Mouse (Mus musculus): ENCODE measurements around the gene Cers5. TPM values are rescaled to one million over a fixed set of nuclear protein-coding genes. Genes with fewer than 3 reads are reported as not detected.
A peak's percentile ranks its signal among the peaks of the same experiment; 100 is the strongest.

Gene Cers5
- polyA plus RNA-seq, 1 experiment from 2014 or later, result 78.0 TPM

DNA sequence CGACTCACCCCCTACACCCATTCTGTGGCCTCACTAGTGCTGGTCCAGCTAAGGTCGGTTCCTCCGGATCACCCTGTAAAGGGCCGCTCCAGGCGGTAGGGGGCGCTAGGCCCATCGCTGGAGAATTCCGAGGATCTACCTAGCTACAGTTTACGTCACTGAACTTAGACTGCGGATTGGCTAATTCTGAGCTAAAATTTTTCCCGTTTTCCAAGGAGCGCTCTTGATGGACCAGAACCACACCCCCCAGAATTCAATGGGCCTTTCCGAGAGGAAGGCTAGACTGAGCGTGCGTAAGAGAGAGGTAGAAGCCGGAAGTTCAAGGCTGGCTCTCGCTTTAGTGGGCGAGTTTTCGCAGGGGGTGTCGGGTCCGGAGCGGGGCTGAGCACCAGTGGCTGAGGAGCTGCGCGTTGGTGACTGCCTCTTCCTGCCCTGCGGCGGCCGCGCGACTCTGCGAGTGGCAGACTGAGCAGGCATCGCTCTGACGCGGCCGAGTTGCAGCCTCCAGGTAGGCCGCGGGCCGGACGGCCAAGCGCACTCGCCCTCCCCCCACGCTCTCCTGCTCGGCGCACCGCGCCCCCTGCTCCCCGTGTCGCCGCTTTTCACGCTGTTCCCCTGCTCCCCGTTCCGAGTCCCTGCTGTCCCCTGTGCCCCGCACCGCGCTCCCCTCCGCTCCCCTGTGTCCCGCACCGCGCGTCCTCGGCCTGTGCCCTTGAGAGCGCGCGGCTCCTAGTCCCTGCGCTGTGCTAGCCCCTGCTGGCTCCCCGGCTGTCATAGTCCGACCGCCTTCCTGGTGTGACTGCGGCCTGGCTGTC, 47.1 kb downstream of the Cers5 start, which contains the start of gene Cox14:
Cox14 (plus strand) TSS at position 278 of the 815 bp plus-strand sequence.
- ATAC-seq (ENCODE audit: insufficient number of reproducible peaks, insufficient read depth, low FRiP score, low TSS enrichment, low read depth), result peak; percentile 96
- Histone ChIP-seq H3K4me2 (peak within 1 kb of the TSS; percentile 80), H3K9me3 (peaks cover 7% of the 10 kb centered on the region), H3K4me1 (replicated peaks) (peaks cover 27% of the 10 kb centered on the region), H3K27ac (peak within 1 kb of the TSS; percentile 94), H3K36me3 (peaks cover 49% of the 10 kb centered on the region), H3K4me3 (replicated peaks) (peak within 1 kb of the TSS; percentile 99), H3K27me3 (no peaks in the 10 kb centered on the region), H3K9ac (replicated peaks) (peak within 1 kb of the TSS; percentile 94)
- under 1% methylated on average over 68 of the region's 68 CpGs for WGBS

DNA sequence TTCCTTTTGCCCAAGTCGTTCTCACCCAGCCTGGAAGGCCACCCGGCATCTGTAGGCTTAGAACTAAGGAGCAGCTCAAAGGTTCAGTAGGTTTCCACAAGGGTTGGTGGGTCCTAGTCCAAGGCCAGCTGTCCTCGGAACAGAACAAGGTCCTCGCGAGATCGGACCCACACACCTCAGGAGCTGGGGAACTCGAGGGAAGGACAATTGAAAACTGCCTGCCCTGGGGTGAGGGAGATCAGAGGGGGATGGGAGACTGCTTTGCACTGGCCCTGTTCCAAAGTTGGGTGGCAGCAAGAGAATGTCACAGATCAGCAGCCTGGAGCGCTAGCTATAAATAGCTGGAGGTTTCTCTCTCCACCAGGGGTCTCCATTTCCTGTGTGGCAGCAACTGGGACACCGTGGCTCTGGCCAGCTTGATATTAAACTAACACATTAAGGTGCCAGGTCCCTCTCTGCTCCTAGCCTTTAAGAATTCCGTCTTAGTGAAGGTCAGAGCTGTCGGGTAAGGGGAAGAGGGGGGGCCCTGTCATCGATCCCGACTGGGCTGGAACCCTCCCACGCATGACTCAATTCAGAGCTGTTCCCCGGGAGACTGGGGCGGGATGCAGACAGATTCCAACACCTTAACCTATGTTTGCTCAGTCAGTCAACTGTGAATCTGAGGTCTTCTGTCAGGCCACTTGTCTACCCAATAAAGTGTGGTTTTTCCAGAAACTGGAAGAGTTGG, 48.2 kb downstream of the Cers5 start:
- H3K36me3 ChIP-seq, result peaks cover 49% of the 10 kb centered on the region
- WGBS, result 14% methylated on average over 16 of the region's 16 CpGs
- H3K9ac ChIP-seq (replicated peaks), result peak overlapping the region; percentile 48; the same call in 1 of the 2 replicates
- H3K9me3 ChIP-seq, result peaks cover 7% of the 10 kb centered on the region
- H3K27ac ChIP-seq, result peak overlapping the region; percentile 69
- H3K27me3 ChIP-seq, result no peaks in the 10 kb centered on the region
- peaks cover 27% of the 10 kb centered on the region for H3K4me1 ChIP-seq (replicated peaks)
- peak overlapping the region; percentile 99 for H3K4me3 ChIP-seq (replicated peaks)
- no peak for ATAC-seq (ENCODE audit: insufficient number of reproducible peaks, insufficient read depth, low FRiP score, low TSS enrichment, low read depth)
- H3K4me2 ChIP-seq, result peak overlapping the region; percentile 80

DNA sequence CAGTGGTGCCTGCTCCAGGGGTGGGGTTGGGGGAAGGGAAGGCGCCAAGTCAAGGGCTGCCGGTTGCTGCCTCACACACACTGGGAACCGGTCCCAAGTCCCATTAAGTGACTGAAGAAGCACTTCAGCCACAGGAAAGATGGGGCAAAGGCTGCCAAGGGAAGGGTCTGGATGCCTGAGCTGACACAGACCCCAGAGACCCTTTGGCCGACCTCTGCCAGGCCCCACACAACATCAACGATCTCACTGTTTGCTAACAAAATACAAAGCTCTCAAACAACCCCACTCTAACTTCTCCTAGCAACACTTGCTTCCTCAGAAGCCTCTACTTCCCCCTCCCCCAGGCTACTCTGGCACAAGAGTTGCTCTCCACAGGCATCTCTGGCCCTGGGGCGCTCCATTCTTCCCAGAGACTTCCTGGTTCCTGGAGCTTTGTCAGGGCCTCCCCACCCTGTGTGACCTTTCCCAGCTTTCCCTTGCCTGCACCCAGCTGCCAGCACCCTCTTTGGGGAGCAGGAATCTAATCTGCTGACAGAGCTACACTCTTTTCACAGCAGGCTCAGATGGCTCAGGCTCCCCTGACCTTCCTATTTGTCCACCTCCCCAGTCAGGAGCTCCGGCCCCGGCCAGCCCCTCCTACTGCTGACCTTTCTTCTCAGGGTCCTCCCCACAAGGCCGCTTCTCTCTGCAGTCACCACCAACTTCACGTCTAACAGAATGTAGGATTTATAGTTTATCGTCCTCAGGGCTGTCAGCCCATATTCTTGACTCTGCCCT, 49.0 kb downstream of the Cers5 start:
- ATAC-seq (ENCODE audit: insufficient number of reproducible peaks, insufficient read depth, low FRiP score, low TSS enrichment, low read depth), result no peak
- Histone ChIP-seq H3K4me3 (replicated peaks) (no peak overlapping the region), H3K4me1 (replicated peaks) (peaks cover 27% of the 10 kb centered on the region), H3K36me3 (peaks cover 47% of the 10 kb centered on the region), H3K27ac (peak overlapping the region; percentile 69), H3K9ac (replicated peaks) (no peak overlapping the region; the same call in 1 of the 2 replicates), H3K27me3 (no peaks in the 10 kb centered on the region), H3K4me2 (peak overlapping the region; percentile 80; the same call in 1 of the 2 replicates), H3K9me3 (peaks cover 2% of the 10 kb centered on the region; the same call in 1 of the 2 replicates)
- WGBS, result 33% methylated on average over 11 of the region's 11 CpGs

DNA sequence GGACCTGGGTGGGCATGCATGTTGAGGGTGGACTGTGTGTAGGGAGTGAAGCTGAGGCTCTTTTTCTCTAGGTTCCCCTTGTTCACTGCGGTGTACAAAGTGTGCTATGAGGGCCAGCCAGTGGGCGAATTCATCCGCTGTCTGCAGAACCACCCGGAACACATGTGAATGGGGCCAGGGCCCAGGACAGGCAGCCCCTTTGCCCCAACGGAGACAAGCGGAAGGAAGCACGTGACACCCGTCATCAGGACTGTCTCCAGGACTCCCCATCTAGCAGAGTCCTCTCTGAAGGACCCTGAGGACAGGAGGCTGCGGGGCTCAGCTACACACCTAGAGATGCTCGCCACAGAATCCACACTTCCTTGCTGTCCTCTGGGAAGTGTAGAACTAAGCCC, 49.6 kb downstream of the Cers5 start:
- Histone ChIP-seq H3K9ac (replicated peaks) (no peak overlapping the region), H3K4me2 (no peak overlapping the region), H3K27ac (peak overlapping the region; percentile 53; the same call in 1 of the 2 replicates), H3K36me3 (peaks cover 47% of the 10 kb centered on the region), H3K9me3 (no peaks in the 10 kb centered on the region), H3K4me3 (replicated peaks) (no peak overlapping the region), H3K4me1 (replicated peaks) (peaks cover 27% of the 10 kb centered on the region), H3K27me3 (no peaks in the 10 kb centered on the region)
- no peak for ATAC-seq (ENCODE audit: insufficient number of reproducible peaks, insufficient read depth, low FRiP score, low TSS enrichment, low read depth)
- 68% methylated on average over 10 of the region's 10 CpGs for WGBS

DNA sequence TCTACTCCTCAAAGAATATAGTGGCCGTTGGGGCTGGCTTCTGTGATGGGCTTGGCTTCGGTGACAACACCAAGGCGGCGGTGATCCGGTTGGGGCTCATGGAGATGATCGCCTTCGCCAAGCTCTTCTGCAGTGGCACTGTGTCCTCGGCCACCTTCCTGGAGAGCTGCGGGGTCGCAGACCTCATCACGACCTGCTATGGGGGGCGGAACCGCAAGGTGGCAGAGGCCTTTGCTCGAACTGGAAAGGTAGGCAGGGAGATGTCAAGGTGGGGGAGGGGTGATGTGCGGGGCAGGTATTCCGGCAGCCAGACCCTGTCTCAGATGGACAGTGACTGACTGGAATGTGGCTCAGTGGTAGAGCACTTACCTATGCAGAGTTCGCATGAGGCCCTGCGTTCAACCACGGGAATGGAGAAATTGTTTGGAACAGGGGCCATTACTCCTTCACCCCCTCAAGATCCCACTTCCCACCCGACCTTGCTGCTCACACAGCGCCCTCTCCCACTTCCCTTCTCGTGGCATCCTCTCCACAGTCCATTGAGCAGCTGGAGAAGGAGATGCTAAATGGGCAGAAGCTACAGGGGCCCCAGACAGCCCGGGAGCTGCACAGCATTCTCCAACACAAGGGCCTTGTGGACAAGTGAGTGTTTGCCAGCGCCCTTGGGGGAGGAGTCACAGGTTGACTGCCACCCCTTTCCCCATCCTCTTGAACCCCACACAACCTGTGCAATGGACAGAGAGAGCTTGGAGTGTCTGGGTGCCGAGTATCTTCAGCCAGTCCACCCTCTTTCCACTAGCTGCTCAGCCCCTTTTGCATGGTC, 50.6 kb downstream of the Cers5 start:
- H3K4me2 ChIP-seq, result no peak overlapping the region
- no peak for ATAC-seq (ENCODE audit: insufficient number of reproducible peaks, insufficient read depth, low FRiP score, low TSS enrichment, low read depth)
- no peaks in the 10 kb centered on the region for H3K9me3 ChIP-seq
- peaks cover 46% of the 10 kb centered on the region for H3K36me3 ChIP-seq
- H3K9ac ChIP-seq (replicated peaks), result no peak overlapping the region
- no peak overlapping the region for H3K27ac ChIP-seq
- no peak overlapping the region for H3K4me3 ChIP-seq (replicated peaks)
- 80% methylated on average over 25 of the region's 25 CpGs for WGBS
- H3K27me3 ChIP-seq, result no peaks in the 10 kb centered on the region
- H3K4me1 ChIP-seq (replicated peaks), result peaks cover 27% of the 10 kb centered on the region

DNA sequence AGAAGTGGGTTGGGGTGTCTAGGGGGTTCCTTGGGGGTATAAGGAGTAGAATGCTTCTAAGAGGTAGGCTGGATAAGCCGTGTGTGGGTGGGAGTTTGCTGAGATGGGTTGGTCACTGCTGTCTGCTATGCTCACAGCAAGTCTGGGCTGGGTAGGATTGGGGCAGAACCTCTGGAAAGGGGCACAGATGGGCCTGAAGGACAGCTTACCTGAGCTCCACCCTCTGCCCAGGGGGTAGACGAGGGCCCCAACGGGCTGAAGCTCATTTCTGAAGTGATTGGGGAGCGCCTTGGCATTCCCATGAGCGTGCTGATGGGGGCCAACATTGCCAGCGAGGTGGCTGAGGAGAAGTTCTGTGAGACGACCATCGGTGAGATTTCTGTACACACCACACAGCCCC, 52.8 kb downstream of the Cers5 start:
- peaks cover 62% of the 10 kb centered on the region for H3K36me3 ChIP-seq
- 72% methylated on average over 8 of the region's 8 CpGs for WGBS

DNA sequence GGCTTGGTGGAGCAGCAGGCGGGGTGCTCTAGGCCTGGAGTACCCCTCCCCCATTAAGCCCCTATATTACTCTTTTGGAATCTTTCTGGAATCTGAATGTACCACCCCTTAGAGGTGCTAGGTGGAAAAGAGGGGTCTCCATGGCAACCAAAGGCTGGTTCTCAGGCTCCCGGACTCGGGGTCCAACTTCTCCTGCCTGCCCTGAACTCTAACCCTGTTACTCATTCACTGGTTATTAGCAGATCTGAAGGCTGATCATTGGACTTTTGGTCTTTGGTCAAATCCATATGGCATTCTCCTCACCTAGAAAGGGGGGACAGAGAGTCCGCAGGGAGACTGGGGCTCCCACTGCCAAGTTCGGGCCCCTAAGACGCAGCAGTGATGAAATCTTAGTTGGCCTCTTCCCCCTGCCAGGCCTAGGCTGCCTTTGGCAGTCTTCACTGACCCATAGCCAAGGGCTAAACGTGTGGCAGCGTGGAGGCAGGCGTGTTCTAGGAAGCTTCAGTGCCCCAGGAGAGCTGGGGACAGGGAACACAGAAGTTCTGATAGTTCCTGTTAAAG, 54.1 kb downstream of the Cers5 start:
- no peak for ATAC-seq (ENCODE audit: insufficient number of reproducible peaks, insufficient read depth, low FRiP score, low TSS enrichment, low read depth)
- WGBS, result 90% methylated on average over 9 of the region's 9 CpGs
- Histone ChIP-seq H3K4me2 (no peak overlapping the region), H3K9me3 (no peaks in the 10 kb centered on the region), H3K27me3 (no peaks in the 10 kb centered on the region), H3K9ac (replicated peaks) (no peak overlapping the region), H3K4me1 (replicated peaks) (peaks cover 12% of the 10 kb centered on the region), H3K27ac (no peak overlapping the region), H3K36me3 (peaks cover 68% of the 10 kb centered on the region), H3K4me3 (replicated peaks) (no peak overlapping the region)

More for the DNA sequence above, 52.8 kb downstream of the Cers5 start:
- Histone ChIP-seq H3K9me3 (no peaks in the 10 kb centered on the region), H3K9ac (replicated peaks) (no peak overlapping the region), H3K27ac (no peak overlapping the region), H3K27me3 (no peaks in the 10 kb centered on the region), H3K4me1 (replicated peaks) (peaks cover 25% of the 10 kb centered on the region), H3K4me2 (no peak overlapping the region), H3K4me3 (replicated peaks) (no peak overlapping the region)
- no peak for ATAC-seq (ENCODE audit: insufficient number of reproducible peaks, insufficient read depth, low FRiP score, low TSS enrichment, low read depth)

DNA sequence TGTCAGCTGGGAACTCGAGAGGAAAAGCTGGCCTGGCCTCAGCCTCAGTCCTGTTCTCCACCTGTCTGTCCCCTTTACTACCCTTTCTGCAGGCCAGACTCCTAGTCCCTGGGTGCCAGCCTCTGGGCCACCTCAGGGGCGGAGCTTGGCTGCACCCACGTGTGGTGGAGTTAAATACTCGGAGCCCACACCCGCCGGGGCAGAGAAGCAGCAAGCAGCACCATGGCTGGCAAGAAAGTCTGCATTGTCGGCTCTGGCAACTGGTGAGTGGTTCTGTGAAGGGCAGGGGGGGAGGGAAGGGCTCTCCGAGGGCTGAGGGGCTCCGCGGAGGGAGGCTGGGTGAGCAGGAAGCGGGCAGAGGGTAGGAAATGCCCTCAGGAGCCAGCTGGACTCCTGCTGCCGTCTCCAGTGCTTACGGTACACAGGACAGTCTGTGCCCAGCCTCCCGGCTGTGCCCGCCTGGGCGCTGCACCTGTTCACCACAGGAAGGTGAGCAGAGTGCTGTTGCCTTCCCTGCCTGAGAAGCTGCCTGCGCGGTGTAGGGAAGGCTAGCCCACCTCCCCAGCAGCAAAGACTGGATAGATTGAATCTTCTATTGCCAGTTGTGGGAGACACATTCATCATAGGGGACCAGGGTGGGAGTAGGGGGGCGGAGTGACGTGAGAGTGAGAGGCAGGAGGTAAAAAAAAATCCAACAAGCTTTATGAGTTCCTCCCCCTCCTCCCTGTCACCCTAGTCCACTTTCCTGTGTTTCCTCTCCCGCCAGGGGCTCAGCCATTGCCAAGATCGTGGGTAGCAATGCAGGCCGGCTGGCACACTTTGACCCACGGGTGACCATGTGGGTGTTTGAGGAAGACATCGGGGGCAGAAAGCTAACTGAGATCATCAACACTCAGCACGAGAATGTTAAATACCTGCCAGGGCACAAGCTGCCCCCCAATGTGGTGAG, 55.0 kb downstream of the Cers5 start, which contains the start of gene Gpd1:
Gpd1 (plus strand) TSS at position 130 of the 949 bp plus-strand sequence.
- no peaks in the 10 kb centered on the region for H3K9me3 ChIP-seq
- no peak within 1 kb of the TSS for H3K4me2 ChIP-seq
- 0 out of 2 replicates have a peak within 1 kb of the TSS, but pooled peaks have one; percentile 23 for H3K27ac ChIP-seq
- H3K27me3 ChIP-seq, result no peaks in the 10 kb centered on the region
- no peak within 1 kb of the TSS for H3K9ac ChIP-seq (replicated peaks)
- 66% methylated on average over 26 of the region's 26 CpGs for WGBS
- H3K4me3 ChIP-seq (replicated peaks), result no peak within 1 kb of the TSS
- H3K36me3 ChIP-seq, result peaks cover 68% of the 10 kb centered on the region
- peaks cover 7% of the 10 kb centered on the region for H3K4me1 ChIP-seq (replicated peaks)
- ATAC-seq (ENCODE audit: insufficient number of reproducible peaks, insufficient read depth, low FRiP score, low TSS enrichment, low read depth), result no peak

DNA sequence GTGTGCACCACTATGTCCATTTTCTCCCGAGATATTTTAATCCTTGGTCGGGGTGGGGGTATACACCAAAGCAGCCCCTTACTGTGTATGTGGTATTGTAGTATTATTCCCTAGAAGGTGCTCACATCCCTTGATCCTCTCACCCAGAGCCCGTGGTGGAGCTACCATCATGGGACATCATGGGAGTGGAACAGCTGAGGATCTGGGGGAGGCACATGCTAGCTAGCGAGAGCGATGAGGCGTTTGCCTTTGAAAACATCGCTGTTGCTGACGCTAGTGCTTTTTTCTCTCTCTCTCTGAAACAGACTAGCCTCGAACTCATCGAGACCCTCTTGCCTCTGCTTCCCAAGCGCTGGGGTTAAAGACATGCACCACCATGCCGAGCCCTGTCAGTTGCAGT, 55.9 kb downstream of the Cers5 start:
- no peak overlapping the region for H3K4me2 ChIP-seq
- H3K36me3 ChIP-seq, result peaks cover 70% of the 10 kb centered on the region
- WGBS, result 88% methylated on average over 12 of the region's 12 CpGs

More for the DNA sequence above, 55.9 kb downstream of the Cers5 start:
- Histone ChIP-seq H3K27me3 (no peaks in the 10 kb centered on the region), H3K9me3 (no peaks in the 10 kb centered on the region), H3K4me1 (replicated peaks) (peaks cover 7% of the 10 kb centered on the region), H3K27ac (no peak overlapping the region), H3K4me3 (replicated peaks) (no peak overlapping the region), H3K9ac (replicated peaks) (no peak overlapping the region)
- no peak for ATAC-seq (ENCODE audit: insufficient number of reproducible peaks, insufficient read depth, low FRiP score, low TSS enrichment, low read depth)

Data from limb, embryonic 12.5 days (tissue).